Mouse (Mus musculus) neural tube, embryonic 13.5 days (tissue): ENCODE measurements around the gene 1190007I07Rik. TPM values are rescaled to one million over a fixed set of nuclear protein-coding genes. Genes with fewer than 3 reads are reported as not detected.

Experiments used
- ATAC-seq: fragments of 200-750 bp; cut with Nextera tagmentation; 2 replicates; pipeline ENCODE4 v1.8.0; 2017; ENCODE audit warnings: low read depth, mild to moderate bottlenecking, moderate TSS enrichment, moderate library complexity
- H3K27ac ChIP-seq: fragments of 300-500 bp; sonication (generic); replicated peaks from 2 replicates; pipeline ENCODE4 v1.5.1; 2015; ENCODE audit warnings: moderate library complexity, mild to moderate bottlenecking, inconsistent platforms
- H3K27me3 ChIP-seq: fragments of 300-500 bp; sonication (generic); 2 replicates; pipeline ENCODE4 v1.6.1; 2015; ENCODE audit warnings: mild to moderate bottlenecking, inconsistent platforms
- H3K36me3 ChIP-seq: fragments of 300-500 bp; sonication (generic); 2 replicates; pipeline ENCODE4 v1.6.1; 2015; ENCODE audit warnings: mild to moderate bottlenecking, inconsistent platforms
- H3K4me1 ChIP-seq: fragments of 300-500 bp; sonication (generic); replicated peaks from 2 replicates; pipeline ENCODE4 v1.6.1; 2015; ENCODE audit warnings: inconsistent platforms
- H3K4me2 ChIP-seq: fragments of 300-500 bp; sonication (generic); 2 replicates; pipeline ENCODE4 v1.6.1; 2015; ENCODE audit warnings: inconsistent platforms, mild to moderate bottlenecking, moderate library complexity
- H3K4me3 ChIP-seq: fragments of 300-500 bp; sonication (generic); 2 replicates; pipeline ENCODE4 v1.5.1; 2015; ENCODE audit warnings: mild to moderate bottlenecking, inconsistent platforms
- H3K9ac ChIP-seq: fragments of 300-500 bp; sonication (generic); 2 replicates; pipeline ENCODE4 v1.6.1; 2015; ENCODE audit warnings: moderate library complexity, mild to moderate bottlenecking, inconsistent platforms
- H3K9me3 ChIP-seq: fragments of 300-500 bp; sonication (generic); 2 replicates; pipeline ENCODE4 v1.6.1; 2016; ENCODE audit warnings: inconsistent platforms
- WGBS: fragments of 180-500 bp; shearing (Covaris S2); methylation state at CpG from one replicate; pipeline ENCODE4 v1.1.7; 2015; 5-methylcytosine and 5-hydroxymethylcytosine counted together
- polyA plus RNA-seq: library from polyadenylated mRNA; unstranded; fragments of >200 nt; fragmentation: Nextera tagmentation; extraction: Ambion mirVana; gene quantifications from 2 replicates; pipeline ENCODE4 v1.2.1, GENCODE M21; 2015

1190007I07Rik gene
- 36.8 and 37.1 TPM in 2 replicates for polyA plus RNA-seq

DNA sequence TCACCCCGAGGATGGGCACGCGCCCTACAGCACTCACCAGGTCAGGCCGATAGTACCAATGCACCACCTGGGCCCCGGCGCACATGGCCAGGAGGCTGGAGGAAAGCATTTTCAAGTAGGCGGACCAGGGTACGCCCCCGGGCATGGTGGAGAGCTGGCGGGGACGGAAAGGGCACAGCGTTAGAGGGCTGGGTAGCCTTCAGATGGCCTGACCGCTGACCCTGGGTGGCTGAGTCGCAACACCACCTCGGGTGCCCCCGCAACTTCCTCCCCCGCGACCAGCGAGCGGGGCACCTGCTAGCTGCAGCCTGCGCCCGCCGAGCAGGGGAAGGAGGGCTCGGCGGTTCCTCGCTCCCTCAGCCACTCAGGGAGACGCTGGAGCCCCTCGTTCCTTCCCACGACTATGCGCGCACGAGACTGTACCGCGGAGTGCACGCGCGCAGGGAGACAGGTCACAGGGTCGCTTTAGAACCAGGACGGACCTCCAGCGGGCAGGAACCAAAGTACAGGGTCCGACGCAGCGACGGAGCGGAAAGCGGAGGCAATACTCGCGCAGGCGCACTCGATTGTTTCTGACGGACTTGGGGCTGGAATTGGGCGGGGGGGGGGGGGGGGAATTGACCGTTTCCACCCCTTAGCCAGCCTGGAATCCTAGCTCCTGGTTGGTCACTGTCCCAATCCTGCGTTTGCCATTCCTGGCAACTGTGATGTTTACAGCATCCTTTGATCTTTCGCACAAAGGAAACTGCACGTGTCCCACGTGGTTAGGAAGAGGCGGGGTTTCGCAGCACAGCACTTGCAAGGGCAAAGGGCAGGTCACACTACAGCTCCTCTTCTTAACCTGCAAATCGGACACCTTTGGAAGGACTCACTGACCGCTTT is at the start of gene 1190007I07Rik:
Gene 1190007I07Rik, minus strand, starts transcription at position 558 of the 882 bp plus-strand sequence.
- WGBS, result under 1% methylated on average over 55 of the region's 61 CpGs
- Histone ChIP-seq H3K9me3 (no peaks in the 10 kb centered on the region), H3K36me3 (0 out of 2 replicates have a peak, but pooled peaks cover 8% of the 10 kb centered on the region), H3K4me3 (peak within 1 kb of the TSS; percentile 71), H3K27me3 (no peaks in the 10 kb centered on the region), H3K4me2 (peak within 1 kb of the TSS; percentile 67), H3K27ac (peak within 1 kb of the TSS; percentile 90), H3K9ac (peak within 1 kb of the TSS; percentile 85), H3K4me1 (peaks cover 6% of the 10 kb centered on the region)
- ATAC-seq, result peak; percentile 90

GRCm38 (mm10) chr10:82670205-82670604 is 47.2 kb upstream of the 1190007I07Rik start:
- H3K9ac ChIP-seq, result no peak overlapping the region
- no peak overlapping the region for H3K27ac ChIP-seq
- no peaks in the 10 kb centered on the region for H3K9me3 ChIP-seq
- H3K36me3 ChIP-seq, result no peaks in the 10 kb centered on the region
- no peak for ATAC-seq
- whole genome bisulfite sequencing, result 76% methylated on average over 6 of the region's 6 CpGs
- 0 out of 2 replicates have a peak, but pooled peaks cover 3% of the 10 kb centered on the region for H3K4me1 ChIP-seq
- H3K4me3 ChIP-seq, result no peak overlapping the region
- no peaks in the 10 kb centered on the region for H3K27me3 ChIP-seq
- H3K4me2 ChIP-seq, result no peak overlapping the region

DNA sequence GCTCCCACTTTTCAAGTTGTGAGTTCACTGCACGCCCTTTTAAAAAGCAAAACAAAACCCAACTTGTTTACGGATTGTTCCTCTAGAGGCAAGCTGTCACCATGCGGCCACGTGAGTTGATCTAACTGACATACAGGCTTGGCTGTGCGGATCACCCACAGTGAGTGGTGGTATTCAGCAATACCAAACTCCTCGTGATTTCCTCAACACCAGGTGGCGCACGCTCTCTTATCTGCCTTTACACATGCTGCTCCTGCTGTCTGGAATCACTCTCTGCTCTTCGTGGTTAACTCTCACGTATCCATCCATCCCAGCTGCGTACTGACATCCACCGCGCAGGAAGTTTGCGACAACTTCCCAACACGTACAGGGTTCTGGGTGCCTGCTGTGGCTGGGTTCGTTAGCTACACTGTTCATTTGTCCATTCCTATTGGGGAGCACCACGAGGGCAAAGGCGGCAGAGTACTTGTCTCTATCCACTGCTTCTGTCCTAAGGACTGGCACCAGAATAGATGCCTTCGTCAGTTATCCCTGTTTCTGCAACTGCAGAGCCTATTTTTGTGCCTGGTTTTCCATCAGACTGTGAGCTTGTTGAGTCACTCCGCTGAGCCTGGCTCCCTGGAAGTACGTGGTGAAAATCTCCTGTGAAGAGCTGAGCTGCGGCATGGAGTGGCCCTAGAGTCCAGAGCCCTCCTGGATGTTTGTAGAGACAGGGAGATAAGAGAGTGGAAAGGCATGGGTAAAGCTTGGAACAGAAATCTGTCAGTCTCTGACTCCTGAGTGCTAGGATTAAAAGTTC is 43.6 kb upstream of the 1190007I07Rik start:
- Histone ChIP-seq H3K9me3 (no peaks in the 10 kb centered on the region), H3K4me2 (peak overlapping the region; percentile 37), H3K27ac (no peak overlapping the region), H3K4me3 (no peak overlapping the region), H3K27me3 (no peaks in the 10 kb centered on the region), H3K36me3 (no peaks in the 10 kb centered on the region), H3K4me1 (0 out of 2 replicates have a peak, but pooled peaks cover 3% of the 10 kb centered on the region), H3K9ac (peak overlapping the region; percentile 53; the same call in 1 of the 2 replicates)
- WGBS, result 27% methylated on average over 22 of the region's 22 CpGs
- peak; percentile 94 for ATAC-seq

GRCm38 (mm10) chr10:82665951-82666350 is 42.9 kb upstream of the 1190007I07Rik start:
- H3K27ac ChIP-seq, result no peak overlapping the region
- no peak overlapping the region for H3K9ac ChIP-seq
- H3K27me3 ChIP-seq, result no peaks in the 10 kb centered on the region
- no peaks in the 10 kb centered on the region for H3K36me3 ChIP-seq
- 62% methylated on average over 3 of the region's 3 CpGs for WGBS
- no peak for ATAC-seq
- H3K4me1 ChIP-seq, result 0 out of 2 replicates have a peak, but pooled peaks cover 3% of the 10 kb centered on the region
- H3K4me3 ChIP-seq, result no peak overlapping the region
- no peak overlapping the region for H3K4me2 ChIP-seq
- H3K9me3 ChIP-seq, result no peaks in the 10 kb centered on the region

DNA sequence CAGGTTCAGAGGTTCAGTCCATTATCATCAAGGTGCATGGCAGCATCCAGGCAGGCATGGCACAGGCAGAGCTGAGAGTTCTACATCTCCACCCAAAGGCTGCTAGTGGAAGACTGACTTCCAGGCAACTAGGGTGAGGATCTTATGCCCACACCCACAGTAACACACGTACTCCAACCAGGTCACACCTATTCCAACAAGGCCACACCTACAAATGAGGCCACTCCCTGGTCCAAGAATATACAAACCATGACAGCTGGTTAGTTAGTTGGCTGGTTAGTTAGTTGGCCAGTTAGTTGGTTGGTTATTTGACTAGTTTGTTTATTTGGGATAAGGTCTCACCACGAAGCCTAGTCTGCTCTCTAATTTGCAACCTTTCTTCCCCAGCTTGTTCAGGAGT is 40.3 kb upstream of the 1190007I07Rik start:
- 0 out of 2 replicates have a peak, but pooled peaks cover 3% of the 10 kb centered on the region for H3K4me1 ChIP-seq
- H3K9me3 ChIP-seq, result no peaks in the 10 kb centered on the region
- H3K9ac ChIP-seq, result no peak overlapping the region
- no peak overlapping the region for H3K4me2 ChIP-seq
- no peak overlapping the region for H3K4me3 ChIP-seq
- WGBS, result 87% methylated on average over 2 of the region's 2 CpGs
- H3K27ac ChIP-seq, result no peak overlapping the region
- no peaks in the 10 kb centered on the region for H3K36me3 ChIP-seq
- no peaks in the 10 kb centered on the region for H3K27me3 ChIP-seq
- ATAC-seq, result no peak

GRCm38 (mm10) chr10:82662267-82662990 is 39.4 kb upstream of the 1190007I07Rik start:
- Histone ChIP-seq H3K4me3 (no peak overlapping the region), H3K36me3 (no peaks in the 10 kb centered on the region), H3K9ac (no peak overlapping the region), H3K9me3 (no peaks in the 10 kb centered on the region), H3K4me2 (no peak overlapping the region), H3K27me3 (no peaks in the 10 kb centered on the region), H3K27ac (no peak overlapping the region), H3K4me1 (0 out of 2 replicates have a peak, but pooled peaks cover 3% of the 10 kb centered on the region)
- no peak for ATAC-seq
- 82% methylated on average over 14 of the region's 14 CpGs for WGBS

- Histone ChIP-seq H3K36me3 (no peaks in the 10 kb centered on the region), H3K4me1 (0 out of 2 replicates have a peak, but pooled peaks cover 3% of the 10 kb centered on the region), H3K9ac (no peak overlapping the region), H3K27me3 (no peaks in the 10 kb centered on the region), H3K4me2 (no peak overlapping the region), H3K9me3 (no peaks in the 10 kb centered on the region), H3K27ac (no peak overlapping the region), H3K4me3 (no peak overlapping the region)
- 87% methylated on average over 8 of the region's 8 CpGs for WGBS
- ATAC-seq, result no peak
Observed at GRCm38 (mm10) chr10:82661820-82662219, 38.8 kb upstream of the 1190007I07Rik start.

DNA sequence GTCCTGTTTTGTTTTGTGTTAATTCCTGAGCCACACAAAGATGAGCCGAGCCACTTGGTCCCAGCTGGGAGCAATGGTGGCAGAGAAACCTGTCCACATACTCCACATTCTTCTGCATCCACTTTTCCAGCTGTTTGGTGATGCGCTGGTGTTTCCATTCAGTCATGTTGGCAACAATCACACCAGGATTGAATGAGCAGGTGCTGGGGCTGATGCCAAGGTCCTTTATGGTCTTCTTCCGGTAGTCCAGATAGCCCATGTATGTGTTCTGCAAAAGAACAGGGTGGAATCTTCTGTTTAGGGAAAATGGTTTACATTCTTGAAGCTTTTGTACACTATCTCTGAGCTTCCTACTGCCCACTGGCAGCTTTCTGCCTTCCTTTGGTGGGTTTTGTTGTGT is 31.6 kb upstream of the 1190007I07Rik start:
- Histone ChIP-seq H3K4me3 (no peak overlapping the region), H3K9me3 (no peaks in the 10 kb centered on the region), H3K4me2 (no peak overlapping the region), H3K4me1 (no peaks in the 10 kb centered on the region), H3K27ac (no peak overlapping the region), H3K9ac (no peak overlapping the region), H3K27me3 (no peaks in the 10 kb centered on the region), H3K36me3 (peaks cover 14% of the 10 kb centered on the region)
- 91% methylated on average over 3 of the region's 3 CpGs for WGBS
- ATAC-seq, result no peak

GRCm38 (mm10) chr10:82652625-82653024 is 29.6 kb upstream of the 1190007I07Rik start:
- WGBS, result 74% methylated on average over 5 of the region's 5 CpGs
- ATAC-seq, result no peak
- H3K9me3 ChIP-seq, result no peaks in the 10 kb centered on the region
- H3K9ac ChIP-seq, result no peak overlapping the region
- no peaks in the 10 kb centered on the region for H3K4me1 ChIP-seq
- H3K4me2 ChIP-seq, result no peak overlapping the region
- no peak overlapping the region for H3K4me3 ChIP-seq
- H3K36me3 ChIP-seq, result peaks cover 22% of the 10 kb centered on the region
- H3K27ac ChIP-seq, result no peak overlapping the region
- no peaks in the 10 kb centered on the region for H3K27me3 ChIP-seq

DNA sequence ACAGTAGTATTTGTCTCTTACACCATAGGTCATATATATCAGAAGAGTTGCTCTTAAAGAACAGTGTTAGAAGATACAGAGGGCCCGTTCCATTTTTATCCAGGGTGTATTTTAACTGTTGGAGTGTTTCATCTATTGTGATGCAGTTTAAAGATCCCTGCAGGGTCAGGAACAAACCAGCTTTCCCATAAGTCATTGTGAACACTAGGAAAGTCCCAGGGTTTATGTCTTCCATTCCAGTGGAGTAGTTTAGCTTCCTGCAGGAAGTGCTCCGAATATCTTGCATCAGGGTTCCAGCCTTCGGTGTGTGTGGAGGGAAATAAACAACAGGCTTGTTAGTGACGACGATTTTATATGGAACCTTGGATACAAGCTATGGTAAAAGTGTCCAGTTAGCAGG is 28.2 kb upstream of the 1190007I07Rik start:
- WGBS, result 86% methylated on average over 5 of the region's 5 CpGs
- H3K4me1 ChIP-seq, result no peaks in the 10 kb centered on the region
- no peak for ATAC-seq
- H3K9me3 ChIP-seq, result no peaks in the 10 kb centered on the region
- no peak overlapping the region for H3K4me2 ChIP-seq
- no peak overlapping the region for H3K9ac ChIP-seq
- no peak overlapping the region for H3K27ac ChIP-seq
- H3K36me3 ChIP-seq, result peaks cover 35% of the 10 kb centered on the region
- no peaks in the 10 kb centered on the region for H3K27me3 ChIP-seq
- H3K4me3 ChIP-seq, result no peak overlapping the region

- no peak overlapping the region for H3K4me3 ChIP-seq
- H3K9me3 ChIP-seq, result no peaks in the 10 kb centered on the region
- H3K4me1 ChIP-seq, result no peaks in the 10 kb centered on the region
- H3K9ac ChIP-seq, result no peak overlapping the region
- no peaks in the 10 kb centered on the region for H3K27me3 ChIP-seq
- 93% methylated on average over 17 of the region's 17 CpGs for WGBS
- H3K27ac ChIP-seq, result no peak overlapping the region
- H3K36me3 ChIP-seq, result peaks cover 70% of the 10 kb centered on the region
- no peak overlapping the region for H3K4me2 ChIP-seq
- no peak for ATAC-seq
Observed at GRCm38 (mm10) chr10:82647205-82647811, 24.3 kb upstream of the 1190007I07Rik start.
